Mouse (Mus musculus) cerebellum, adult 2 months (tissue): ENCODE results near the gene Edc3.

Source experiments
- CTCF ChIP-seq: fragments of 200-500 bp; IDR thresholded peaks from 2 replicates; pipeline ENCODE4 v1.5.1; 2011; ENCODE audit warnings: low read depth, mild to moderate bottlenecking, control low read depth, low read length, moderate library complexity, borderline replicate concordance; ENCODE audit not compliant: insufficient read depth
- POLR2A ChIP-seq: fragments of 200-500 bp; IDR thresholded peaks from 2 replicates; pipeline ENCODE4 v1.6.1; 2011; ENCODE audit warnings: low read length, control low read depth, borderline replicate concordance; ENCODE audit not compliant: insufficient read depth

DNA sequence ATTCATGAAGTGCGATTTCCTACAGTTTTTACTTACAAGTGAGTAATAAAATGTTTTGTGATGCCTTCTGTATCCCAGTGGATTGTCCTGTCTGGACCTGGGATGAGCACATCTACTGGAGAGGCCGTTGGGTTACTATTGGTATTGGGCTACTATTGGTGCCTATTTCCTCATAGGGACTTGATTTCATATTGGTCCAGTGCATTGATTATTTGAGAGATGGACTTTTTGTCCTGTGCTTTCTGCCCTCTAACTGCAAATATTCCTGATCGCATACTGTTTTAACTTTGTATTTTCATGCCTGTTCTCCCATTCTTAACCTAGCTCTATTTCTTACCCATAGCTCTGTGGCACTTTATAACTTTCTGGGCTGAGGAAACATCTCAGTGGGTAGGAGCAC, 16.4 kb downstream of the Edc3 start:
- TF ChIP-seq POLR2A (no peak), CTCF (no peak)
